Mouse (Mus musculus): Measurements from ENCODE around the gene Lkaaear1. TPM values are rescaled to one million over a fixed set of nuclear protein-coding genes. Genes with fewer than 3 reads are reported as not detected.

The Lkaaear1 gene
- total RNA-seq, 1 experiment = not detected

- Histone ChIP-seq H3K9me3 (ENCODE audit: control insufficient read depth, insufficient read depth, low read depth, low read length) (no peaks in the 10 kb centered on the region), H3K27ac (ENCODE audit: insufficient read depth, low read depth, low read length, poor library complexity, severe bottlenecking) (no peak overlapping the region), H3K9ac (ENCODE audit: insufficient read depth, low read depth, low read length, poor library complexity, severe bottlenecking) (no peak overlapping the region), H3K4me1 (ENCODE audit: control insufficient read depth in 2 of 2, insufficient read depth in 2 of 2, low read length in 2 of 2, poor library complexity in 1 of 2) (no peaks in the 10 kb centered on the region), H3K4me3 (ENCODE audit: insufficient read depth in 1 of 2, low read depth in 1 of 2, low read length in 2 of 2, poor library complexity in 1 of 2, severe bottlenecking in 1 of 2) (no peak overlapping the region), H3K36me3 (ENCODE audit: control insufficient read depth, insufficient read depth, low read length, poor library complexity, severe bottlenecking) (no peaks in the 10 kb centered on the region)
- DNase-seq (ENCODE audit: low read depth, low spot score) = no peak
- TF ChIP-seq MAFK (IDR thresholded peaks at IDR 0.05; ENCODE audit: insufficient read depth, low read depth, low read length) (no peak), HCFC1 (IDR thresholded peaks at IDR 0.05; ENCODE audit: borderline replicate concordance, insufficient read depth, low read length) (no peak), ZC3H11A (IDR thresholded peaks at IDR 0.05; ENCODE audit: borderline replicate concordance, low read depth, low read length) (no peak), CHD2 (IDR thresholded peaks at IDR 0.05; ENCODE audit: low read depth, low read length) (no peak), ZNF384 (IDR thresholded peaks at IDR 0.05; ENCODE audit: low read depth, low read length) (no peak)
- in situ Hi-C loops (cut with MboI; ENCODE audit: low sequenced_read_pairs in 2 of 2, unreplicated experiment in 2 of 2) = loop anchor here in 1 of 2 experiments (5.0 kb wide), 1 partner anchor 136 kb away; no protein-coding TSS in a partner anchor
These were observed 23.0 kb upstream of the Lkaaear1 start for GRCm38 (mm10) chr2:181721200-181721599.

- H3K4me1 ChIP-seq (ENCODE audit: control insufficient read depth in 2 of 2, insufficient read depth in 2 of 2, low read length in 2 of 2, poor library complexity in 1 of 2) = peaks cover 0 to 4% of the 10 kb centered on the region in 2 experiments; a peak in 1 of 4 replicates
- in situ Hi-C loops (cut with MboI; ENCODE audit: low sequenced_read_pairs in 2 of 2, unreplicated experiment in 2 of 2) = loop anchor here in 1 of 2 experiments (5.0 kb wide), 1 partner anchor 137 kb away; no protein-coding TSS in a partner anchor
- no peak overlapping the region for H3K9ac ChIP-seq (ENCODE audit: insufficient read depth, low read depth, low read length, poor library complexity, severe bottlenecking)
- no peak for DNase-seq (ENCODE audit: low read depth, low spot score)
- no peaks in the 10 kb centered on the region for H3K36me3 ChIP-seq (ENCODE audit: control insufficient read depth, insufficient read depth, low read length, poor library complexity, severe bottlenecking)
- TF ChIP-seq CHD2 (IDR thresholded peaks at IDR 0.05; ENCODE audit: low read depth, low read length) (no peak), ZNF384 (IDR thresholded peaks at IDR 0.05; ENCODE audit: low read depth, low read length) (no peak), HCFC1 (IDR thresholded peaks at IDR 0.05; ENCODE audit: borderline replicate concordance, insufficient read depth, low read length) (no peak), MAFK (IDR thresholded peaks at IDR 0.05; ENCODE audit: insufficient read depth, low read depth, low read length) (no peak), ZC3H11A (IDR thresholded peaks at IDR 0.05; ENCODE audit: borderline replicate concordance, low read depth, low read length) (no peak)
- no peak overlapping the region for H3K4me3 ChIP-seq (ENCODE audit: insufficient read depth in 1 of 2, low read depth in 1 of 2, low read length in 2 of 2, poor library complexity in 1 of 2, severe bottlenecking in 1 of 2)
- no peak overlapping the region for H3K27ac ChIP-seq (ENCODE audit: insufficient read depth, low read depth, low read length, poor library complexity, severe bottlenecking)
- no peaks in the 10 kb centered on the region for H3K9me3 ChIP-seq (ENCODE audit: control insufficient read depth, insufficient read depth, low read depth, low read length)
These were observed 21.8 kb upstream of the Lkaaear1 start for GRCm38 (mm10) chr2:181720061-181720460.

- DNase-seq (ENCODE audit: low read depth, low spot score) = no peak
- in situ Hi-C loops (cut with MboI; ENCODE audit: low sequenced_read_pairs in 2 of 2, unreplicated experiment in 2 of 2) = no loop called here
- TF ChIP-seq ZNF384 (IDR thresholded peaks at IDR 0.05; ENCODE audit: low read depth, low read length) (no peak), CHD2 (IDR thresholded peaks at IDR 0.05; ENCODE audit: low read depth, low read length) (no peak), MAFK (IDR thresholded peaks at IDR 0.05; ENCODE audit: insufficient read depth, low read depth, low read length) (no peak), HCFC1 (IDR thresholded peaks at IDR 0.05; ENCODE audit: borderline replicate concordance, insufficient read depth, low read length) (no peak), ZC3H11A (IDR thresholded peaks at IDR 0.05; ENCODE audit: borderline replicate concordance, low read depth, low read length) (no peak)
These were observed 18.7 kb upstream of the Lkaaear1 start for GRCm38 (mm10) chr2:181716991-181717390.

GRCm38 (mm10) chr2:181715382-181715781 lies 17.1 kb upstream of the Lkaaear1 start:
- in situ Hi-C loops (cut with MboI; ENCODE audit: low sequenced_read_pairs in 2 of 2, unreplicated experiment in 2 of 2) = no loop called here
- H3K27ac ChIP-seq (ENCODE audit: insufficient read depth, low read depth, low read length, poor library complexity, severe bottlenecking) = no peak overlapping the region
- no peaks in the 10 kb centered on the region for H3K9me3 ChIP-seq (ENCODE audit: control insufficient read depth, insufficient read depth, low read depth, low read length)
- no peak for TF ChIP-seq CHD2 (IDR thresholded peaks at IDR 0.05; ENCODE audit: low read depth, low read length)
- no peak for TF ChIP-seq ZC3H11A (IDR thresholded peaks at IDR 0.05; ENCODE audit: borderline replicate concordance, low read depth, low read length)
- TF ChIP-seq ZNF384 (IDR thresholded peaks at IDR 0.05; ENCODE audit: low read depth, low read length) = no peak
- TF ChIP-seq HCFC1 (IDR thresholded peaks at IDR 0.05; ENCODE audit: borderline replicate concordance, insufficient read depth, low read length) = no peak
- no peak for TF ChIP-seq MAFK (IDR thresholded peaks at IDR 0.05; ENCODE audit: insufficient read depth, low read depth, low read length)
- peaks cover 0 to 7% of the 10 kb centered on the region in 2 experiments; a peak in 1 of 4 replicates for H3K4me1 ChIP-seq (ENCODE audit: control insufficient read depth in 2 of 2, insufficient read depth in 2 of 2, low read length in 2 of 2, poor library complexity in 1 of 2)
- H3K4me3 ChIP-seq (ENCODE audit: insufficient read depth in 1 of 2, low read depth in 1 of 2, low read length in 2 of 2, poor library complexity in 1 of 2, severe bottlenecking in 1 of 2) = no peak overlapping the region
- no peaks in the 10 kb centered on the region for H3K36me3 ChIP-seq (ENCODE audit: control insufficient read depth, insufficient read depth, low read length, poor library complexity, severe bottlenecking)
- DNase-seq (ENCODE audit: low read depth, low spot score) = no peak
- 0 out of 2 replicates have a peak overlapping the region, but pooled peaks have one; percentile 30 for H3K9ac ChIP-seq (ENCODE audit: insufficient read depth, low read depth, low read length, poor library complexity, severe bottlenecking)

More at GRCm38 (mm10) chr2:181716991-181717390, 18.7 kb upstream of the Lkaaear1 start:
- no peak overlapping the region for H3K27ac ChIP-seq (ENCODE audit: insufficient read depth, low read depth, low read length, poor library complexity, severe bottlenecking)
- H3K9me3 ChIP-seq (ENCODE audit: control insufficient read depth, insufficient read depth, low read depth, low read length) = no peaks in the 10 kb centered on the region
- H3K4me3 ChIP-seq (ENCODE audit: insufficient read depth in 1 of 2, low read depth in 1 of 2, low read length in 2 of 2, poor library complexity in 1 of 2, severe bottlenecking in 1 of 2) = no peak overlapping the region
- no peaks in the 10 kb centered on the region for H3K36me3 ChIP-seq (ENCODE audit: control insufficient read depth, insufficient read depth, low read length, poor library complexity, severe bottlenecking)
- peaks cover 0 to 7% of the 10 kb centered on the region in 2 experiments; a peak in 1 of 4 replicates for H3K4me1 ChIP-seq (ENCODE audit: control insufficient read depth in 2 of 2, insufficient read depth in 2 of 2, low read length in 2 of 2, poor library complexity in 1 of 2)
- H3K9ac ChIP-seq (ENCODE audit: insufficient read depth, low read depth, low read length, poor library complexity, severe bottlenecking) = no peak overlapping the region

Data from ES-E14 (cell line).